Mouse (Mus musculus): ENCODE measurements around the gene Atf6b.

DNA sequence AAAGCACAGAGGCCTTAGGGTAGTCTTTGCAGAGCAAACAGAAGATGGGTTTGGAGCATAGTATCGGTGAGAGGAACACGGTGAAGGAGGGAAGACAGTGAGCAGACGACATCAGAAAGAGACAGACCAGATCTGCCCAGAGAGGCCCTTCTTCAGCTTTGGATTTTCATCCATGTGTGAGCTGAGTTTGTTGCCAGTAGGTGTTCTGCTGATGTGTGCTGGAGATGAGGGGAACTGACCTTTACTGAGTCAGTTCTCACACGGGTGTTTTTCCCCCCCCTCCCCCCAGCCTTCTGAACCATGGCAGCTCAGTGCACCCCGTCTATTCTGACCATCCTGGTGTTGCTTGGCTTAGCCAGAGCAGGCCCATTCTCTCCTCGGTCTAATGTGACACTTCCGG is 23.3 kb downstream of the Atf6b start, which contains the start of gene Tnxb:
- TF ChIP-seq EP300 (IDR thresholded peaks at IDR 0.05; ENCODE audit: insufficient read depth, low read depth, low read length), result no peak
- no peak for TF ChIP-seq CTCF (IDR thresholded peaks at IDR 0.05)
- no peak for TF ChIP-seq POLR2A (IDR thresholded peaks at IDR 0.05; ENCODE audit: insufficient read depth, low read depth, low read length)

Measured in heart, adult 2 months (tissue).